Mouse (Mus musculus) C2C12 (cell line): ENCODE measurements around the gene Catsperg2.

Experiments used
- CEBPB ChIP-seq: IDR thresholded peaks from one replicate; pipeline ENCODE4 v1.6.1; 2011; ENCODE audit warnings: low read depth, mild to moderate bottlenecking, control low read depth, moderate library complexity
- CTCF ChIP-seq: IDR thresholded peaks from one replicate; pipeline ENCODE4 v1.5.1; 2011; ENCODE audit not compliant: control insufficient read depth, insufficient read depth, insufficient read length
- FOSL1 ChIP-seq: IDR thresholded peaks from one replicate; pipeline ENCODE4 v1.8.0; 2011; ENCODE audit warnings: mild to moderate bottlenecking, low read length; ENCODE audit not compliant: poor library complexity, insufficient read depth, severe bottlenecking
- MAX ChIP-seq: IDR thresholded peaks from one replicate; pipeline ENCODE4 v1.6.1; 2011; ENCODE audit warnings: mild to moderate bottlenecking, control low read depth
- MYOD1 ChIP-seq: IDR thresholded peaks from one replicate; pipeline ENCODE4 v1.6.1; 2011; ENCODE audit warnings: low read depth; ENCODE audit not compliant: control insufficient read depth, insufficient read length
- USF1 ChIP-seq: IDR thresholded peaks from one replicate; pipeline ENCODE4 v1.6.1; 2011; ENCODE audit warnings: low read depth, mild to moderate bottlenecking, control low read depth, moderate library complexity

- TF ChIP-seq MAX (no peak), CEBPB (no peak), CTCF (no peak), MYOD1 (no peak), USF1 (no peak), FOSL1 (no peak)
These were observed 42.1 kb upstream of the Catsperg2 start for GRCm38 (mm10) chr7:29768980-29769379.
